Mouse (Mus musculus) testis, adult 2 months (tissue): ENCODE results near the gene Actr3.

ENCODE experiments used
- CTCF ChIP-seq: fragments of 200-500 bp; IDR thresholded peaks from 2 replicates; pipeline ENCODE4 v1.5.1; 2012; ENCODE audit warnings: low read depth, mild to moderate bottlenecking, inconsistent platforms, low read length, moderate library complexity; ENCODE audit not compliant: control insufficient read depth, insufficient read depth, insufficient replicate concordance
- POLR2A ChIP-seq: fragments of 200-500 bp; IDR thresholded peaks from 2 replicates; pipeline ENCODE4 v1.6.1; 2012; ENCODE audit warnings: low read depth, mild to moderate bottlenecking, inconsistent platforms, low read length, moderate library complexity; ENCODE audit not compliant: control insufficient read depth

GRCm38 (mm10) chr1:125463349-125463748, 27.8 kb upstream of the Actr3 start:
- TF ChIP-seq CTCF (no peak), POLR2A (no peak)
